15 mouse cellular contexts compared by ENCODE assay signal in the genomic region with DNA sequence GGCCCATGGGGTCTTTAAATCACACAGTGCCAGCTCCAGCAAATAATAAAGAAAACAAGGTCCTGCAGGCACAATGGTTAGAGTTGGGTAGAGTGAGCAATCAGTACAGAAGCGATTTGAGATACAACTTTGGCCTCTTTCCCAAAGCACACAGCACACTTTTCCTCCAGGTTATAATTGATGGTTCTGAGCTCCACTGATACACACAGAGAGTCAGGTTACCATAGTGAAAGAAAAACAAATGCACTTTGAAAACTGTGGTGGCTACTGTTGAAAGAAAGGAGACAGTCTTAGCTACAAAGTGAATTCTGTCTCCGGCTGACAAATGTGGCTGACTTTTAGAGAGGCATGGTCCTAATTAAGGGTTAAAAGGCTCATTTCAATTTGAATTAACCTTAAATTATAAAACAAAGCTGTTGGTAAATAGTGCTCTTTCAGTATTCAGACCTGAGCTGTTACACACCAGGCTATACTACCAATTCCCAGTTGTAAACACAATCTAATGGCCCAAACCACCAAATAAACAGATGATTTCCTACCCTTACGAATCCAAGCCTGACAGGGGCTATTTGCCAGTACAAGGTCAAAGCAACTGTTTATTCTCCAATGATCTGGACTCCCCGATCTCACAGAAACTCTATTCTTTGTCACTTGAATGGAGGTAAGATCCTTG.
DNase-seq lines count a peak whose midpoint lies in the region; ATAC-seq and TF ChIP-seq lines count a peak whose summit lies in the region.
"Had no signal": no experiment of that assay in that cellular context is flagged by ENCODE, and none has a peak within 500 bp of the region (broad histone marks: within the 10 kb centered on the region; RNA-seq: fewer than 3 reads in every experiment).

No protein-coding gene starts in this region.

- H3K4me3 ChIP-seq in embryonic facial prominence, embryonic 14.5 days (ENCODE audit: low read depth, low read length) = no peak overlapping the region
- no peak overlapping the region for H3K4me3 ChIP-seq in hindbrain, embryonic 13.5 days
- H3K4me3 ChIP-seq in neural tube, embryonic 15.5 days (replicated peaks) = no peak overlapping the region
- no peak overlapping the region for H3K4me3 ChIP-seq in thymus, adult 2 months (ENCODE audit: control insufficient read depth, insufficient read depth, low read length)
- H3K4me3 ChIP-seq: liver, embryonic 12.5 days had no signal

- H3K4me2 ChIP-seq in embryonic facial prominence, embryonic 14.5 days (ENCODE audit: low read depth, low read length) = no peak overlapping the region
- no peak overlapping the region for H3K4me2 ChIP-seq in hindbrain, embryonic 13.5 days
- H3K4me2 ChIP-seq in neural tube, embryonic 15.5 days = no peak overlapping the region
- H3K4me2 ChIP-seq: liver, embryonic 12.5 days had no signal

- no peaks in the 10 kb centered on the region for H3K9me3 ChIP-seq in embryonic facial prominence, embryonic 14.5 days (ENCODE audit: control insufficient read depth, low read length)
- H3K9me3 ChIP-seq in hindbrain, embryonic 13.5 days = no peaks in the 10 kb centered on the region
- H3K9me3 ChIP-seq in neural tube, embryonic 15.5 days (replicated peaks) = no peaks in the 10 kb centered on the region
- H3K9me3 ChIP-seq: liver, embryonic 12.5 days had no signal

- no peaks in the 10 kb centered on the region for H3K36me3 ChIP-seq in embryonic facial prominence, embryonic 14.5 days (ENCODE audit: control insufficient read depth, insufficient read depth, low read length)
- no peaks in the 10 kb centered on the region for H3K36me3 ChIP-seq in hindbrain, embryonic 13.5 days
- no peaks in the 10 kb centered on the region for H3K36me3 ChIP-seq in neural tube, embryonic 15.5 days
- no peaks in the 10 kb centered on the region for H3K36me3 ChIP-seq in thymus, adult 2 months (ENCODE audit: control insufficient read depth, insufficient read depth, low read length)
- H3K36me3 ChIP-seq: liver, embryonic 12.5 days had no signal

- WGBS in embryonic facial prominence, embryonic 14.5 days = 26% methylated on average over 4 of the region's 4 CpGs
- 28% methylated on average over 4 of the region's 4 CpGs for WGBS in hindbrain, embryonic 13.5 days
- 16% methylated on average over 4 of the region's 4 CpGs for WGBS in neural tube, embryonic 15.5 days
- 67% methylated on average over 4 of the region's 4 CpGs for WGBS in thymus, adult 2 months

- TF ChIP-seq CTCF in thymus, adult 2 months (IDR thresholded peaks at IDR 0.05; ENCODE audit: borderline replicate concordance, control insufficient read depth, extremely low read depth, insufficient read depth, low read length, poor library complexity) = no peak

- peaks cover 6% of the 10 kb centered on the region for H3K4me1 ChIP-seq in embryonic facial prominence, embryonic 14.5 days (ENCODE audit: control insufficient read depth, insufficient read depth, low read length)
- H3K4me1 ChIP-seq in hindbrain, embryonic 13.5 days (replicated peaks) = peaks cover 13% of the 10 kb centered on the region
- H3K4me1 ChIP-seq in neural tube, embryonic 15.5 days = no peaks in the 10 kb centered on the region
- no peaks in the 10 kb centered on the region for H3K4me1 ChIP-seq in thymus, adult 2 months (replicated peaks; ENCODE audit: control insufficient read depth, insufficient read depth, low read length)
- H3K4me1 ChIP-seq: liver, embryonic 12.5 days had no signal

- H3K27me3 ChIP-seq in embryonic facial prominence, embryonic 14.5 days (replicated peaks; ENCODE audit: control insufficient read depth, insufficient read depth, low read length) = no peaks in the 10 kb centered on the region
- no peaks in the 10 kb centered on the region for H3K27me3 ChIP-seq in hindbrain, embryonic 13.5 days
- no peaks in the 10 kb centered on the region for H3K27me3 ChIP-seq in neural tube, embryonic 15.5 days (replicated peaks)
- no peaks in the 10 kb centered on the region for H3K27me3 ChIP-seq in thymus, adult 2 months (ENCODE audit: control insufficient read depth, insufficient read depth, low read length)
- H3K27me3 ChIP-seq: CH12.LX; liver, embryonic 12.5 days had no signal

- no peak overlapping the region for H3K27ac ChIP-seq in embryonic facial prominence, embryonic 14.5 days (replicated peaks; ENCODE audit: low read depth, low read length)
- peak overlapping the region; percentile 14; the same call in 1 of the 2 replicates for H3K27ac ChIP-seq in hindbrain, embryonic 13.5 days
- no peak overlapping the region for H3K27ac ChIP-seq in neural tube, embryonic 15.5 days (replicated peaks)
- no peak overlapping the region for H3K27ac ChIP-seq in thymus, adult 2 months (ENCODE audit: control insufficient read depth, insufficient read depth, low read length)
- H3K27ac ChIP-seq: liver, embryonic 12.5 days had no signal

- H3K9ac ChIP-seq in embryonic facial prominence, embryonic 14.5 days (ENCODE audit: low read depth, low read length) = no peak overlapping the region
- no peak overlapping the region for H3K9ac ChIP-seq in hindbrain, embryonic 13.5 days
- H3K9ac ChIP-seq in neural tube, embryonic 15.5 days (replicated peaks) = no peak overlapping the region
- H3K9ac ChIP-seq: liver, embryonic 12.5 days had no signal

- peak; percentile 24 for DNase-seq in retina, postnatal 1 day
- DNase-seq in retina, embryonic 14.5 days (ENCODE audit: low spot score) = no peak
- DNase-seq in embryonic facial prominence, embryonic 14.5 days (ENCODE audit: low spot score) = peak; percentile 27
- no peak for DNase-seq in thymus, adult 2 months
- DNase-seq in yolk sac, embryonic 10.5 days (ENCODE audit: low spot score) = no peak
- DNase-seq: adrenal gland, adult 8-10 months; heart, postnatal 10 days; kidney, adult 11 months; lung, postnatal 14 days; thymus, adult 18-20 months had no signal

- ATAC-seq in embryonic facial prominence, embryonic 14.5 days (ENCODE audit: low read depth) = no peak
- ATAC-seq in hindbrain, embryonic 13.5 days (ENCODE audit: low FRiP score) = peak; percentile 75
- ATAC-seq in neural tube, embryonic 15.5 days (ENCODE audit: low FRiP score) = peak; percentile 82
- no peak for ATAC-seq in cerebellum, adult (ENCODE audit: insufficient number of reproducible peaks, low FRiP score, low TSS enrichment)
- ATAC-seq: liver, embryonic 12.5 days had no signal

- no peak for TF ChIP-seq POLR2A in thymus, adult 2 months (IDR thresholded peaks at IDR 0.05; ENCODE audit: control insufficient read depth, extremely low read depth, insufficient read depth, low read length, poor library complexity)

Comparison
In these comparisons a context has a peak if more than half of its experiments do, and no peak if none do; other contexts are left out.
1. DNase-seq: peak in retina, postnatal 1 day (single experiment) and embryonic facial prominence, embryonic 14.5 days (single experiment); none in retina, embryonic 14.5 days (single experiment), thymus, adult 2 months (single experiment) and yolk sac, embryonic 10.5 days (single experiment).
2. ATAC-seq: peak in hindbrain, embryonic 13.5 days (single experiment) and neural tube, embryonic 15.5 days (single experiment); none in embryonic facial prominence, embryonic 14.5 days (single experiment) and cerebellum, adult (single experiment).